Mouse (Mus musculus) ES-Bruce4 (cell line): ENCODE measurements around the gene Calm3.

Experiments used
- CTCF ChIP-seq: IDR thresholded peaks from one replicate; pipeline ENCODE4 v1.8.1; 2011; ENCODE audit warnings: low read depth, low read length
- EP300 ChIP-seq: IDR thresholded peaks from 2 replicates; pipeline ENCODE4 v1.6.1; 2011; ENCODE audit warnings: low read depth, low read length; ENCODE audit not compliant: insufficient read depth

GRCm38 (mm10) chr7:16890944-16891343 lies 33.0 kb downstream of the Calm3 start:
- TF ChIP-seq EP300 (no peak), CTCF (no peak)
